Mouse (Mus musculus) large intestine, adult 2 months (tissue): ENCODE data around the gene Cip2a. TPM values are rescaled to one million over a fixed set of nuclear protein-coding genes. Genes with fewer than 3 reads are reported as not detected.

Experiments
- DNase-seq: peaks from one replicate; pipeline ENCODE4 v3.0.0-alpha.2; 2012; ENCODE audit warnings: low read depth, low spot score
- WGBS: fragments of 180-500 bp; shearing (Covaris S2); methylation state at CpG from one replicate; pipeline ENCODE4 v1.1.7; 2018; 5-methylcytosine and 5-hydroxymethylcytosine counted together
- polyA plus RNA-seq: library from polyadenylated mRNA; depleted of rRNA; stranded (reverse); fragments of >200 nt; gene quantifications from 2 replicates; pipeline ENCODE4 v1.2.3, GENCODE M21; 2012; rRNA removed

Cip2a gene
- polyA plus RNA-seq, result 2.4 and 4.8 TPM in 2 replicates

GRCm38 (mm10) chr16:48993559-48994342 is at the start of gene Cip2a, which contains the start of gene Dzip3:
Cip2a (plus strand) TSS chr16:48994185.
Dzip3 (minus strand) TSS chr16:48994165.
- peak; percentile 52 for DNase-seq
- under 1% methylated on average over 74 of the region's 74 CpGs for WGBS

DNA sequence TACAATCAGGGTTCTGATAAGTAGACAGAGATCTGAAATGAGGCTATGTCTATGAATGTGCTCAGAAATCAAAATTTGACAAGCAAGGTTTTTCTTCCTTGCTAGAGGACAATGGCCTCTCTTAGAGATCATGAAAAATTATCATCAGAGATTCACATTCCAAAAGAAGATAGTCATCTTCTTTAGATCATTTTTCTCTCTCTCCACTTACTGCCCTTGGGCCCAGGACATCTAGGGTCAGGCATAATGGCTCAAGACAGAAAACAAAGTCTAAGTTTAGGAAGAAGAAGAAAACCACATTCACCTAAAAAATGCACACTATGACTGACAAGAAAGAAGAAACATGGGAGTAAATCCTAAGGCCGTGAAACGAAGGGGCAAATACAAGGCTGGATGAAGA is 21.0 kb upstream of the Cip2a start:
- no peak for DNase-seq
- over 99% methylated on average over 2 of the region's 2 CpGs for WGBS

- DNase-seq, result no peak
- 95% methylated on average over 1 of the region's 1 CpGs for WGBS
Observed at GRCm38 (mm10) chr16:48973548-48973947, 20.4 kb upstream of the Cip2a start.

DNA sequence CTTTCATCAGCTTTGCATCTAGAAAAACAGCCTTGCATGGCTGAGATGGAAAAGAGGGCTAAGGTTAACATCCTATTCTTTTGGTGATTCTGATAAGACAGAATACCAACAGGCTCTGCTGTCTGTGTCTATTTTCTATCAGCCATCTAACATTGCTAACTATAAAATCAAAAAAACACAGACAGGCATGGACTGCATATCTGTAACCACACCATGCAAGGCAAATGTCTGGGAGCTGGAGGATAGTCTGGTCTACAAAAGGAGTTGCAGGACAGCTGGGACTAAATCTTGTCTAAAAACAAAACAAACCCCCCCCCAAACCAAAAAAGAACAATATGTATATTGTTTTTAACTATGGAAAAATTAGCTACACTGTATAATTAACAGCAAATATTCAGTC is 14.0 kb upstream of the Cip2a start:
- no peak for DNase-seq

DNA sequence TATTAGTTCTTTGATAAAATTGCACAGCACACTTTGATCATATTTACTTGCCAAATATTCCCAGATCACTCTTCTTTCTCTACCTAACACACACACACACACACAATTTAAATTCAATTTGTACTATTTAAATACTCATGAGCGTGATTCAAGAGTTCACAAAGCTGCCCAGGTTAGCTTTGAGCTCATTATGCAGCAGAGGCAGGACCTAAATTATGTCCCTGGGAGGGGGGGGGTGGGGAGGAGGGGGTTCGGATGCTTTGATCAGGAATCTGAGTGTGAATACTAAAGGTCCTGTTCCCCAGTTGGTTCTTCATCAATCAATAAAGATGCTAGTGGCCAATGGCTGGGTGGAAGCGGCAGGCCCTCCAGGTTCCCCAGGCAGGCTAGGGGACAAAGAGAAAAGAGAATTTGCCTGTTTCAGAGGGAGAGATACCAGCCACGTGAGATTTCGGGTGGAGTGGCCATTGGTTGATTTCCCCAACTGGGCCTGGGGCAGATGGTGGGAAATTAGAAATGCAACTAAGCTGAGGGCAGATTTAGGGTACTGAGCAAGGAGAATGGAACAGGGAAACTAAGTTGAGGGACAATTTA is 8.9 kb upstream of the Cip2a start:
- DNase-seq, result no peak
- WGBS, result 78% methylated on average over 5 of the region's 5 CpGs

GRCm38 (mm10) chr16:48989700-48990099 is 4.3 kb upstream of the Cip2a start:
- no peak for DNase-seq

DNA sequence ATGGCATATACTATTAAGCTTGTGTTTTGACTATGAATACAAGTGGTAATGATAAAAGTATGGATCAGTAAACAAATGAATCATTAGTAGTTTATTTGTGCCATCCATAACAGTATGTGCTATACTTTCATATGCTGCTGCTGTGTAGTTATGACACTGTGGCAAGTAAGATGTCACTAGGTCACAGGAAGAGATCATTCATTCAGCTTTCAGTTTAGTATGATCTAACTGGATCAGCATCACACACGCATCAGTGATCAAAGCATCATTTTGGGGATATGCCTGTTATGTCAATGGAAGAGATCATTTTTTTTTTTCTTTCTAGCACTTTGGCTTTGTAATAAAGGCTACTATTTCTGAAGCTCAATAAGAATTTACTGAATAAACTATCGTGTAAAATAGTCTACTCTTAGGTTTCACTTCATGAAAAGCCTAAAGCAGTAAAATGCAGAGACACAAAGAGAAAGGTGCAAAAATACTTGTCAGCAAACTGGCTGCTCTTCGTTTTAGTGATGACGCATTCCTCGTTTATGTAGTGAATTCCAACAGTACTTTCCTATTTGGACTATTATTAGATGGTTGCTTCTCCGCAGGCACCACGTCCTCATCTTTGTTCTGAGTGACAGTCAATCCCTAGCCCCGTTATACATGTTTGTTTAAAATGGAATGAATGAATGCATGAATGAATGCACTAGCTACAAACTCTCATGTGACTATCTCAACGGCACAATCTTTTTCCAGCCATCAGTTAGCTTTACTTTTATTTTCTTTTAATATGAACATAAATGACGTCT is 1.4 kb upstream of the Cip2a start:
- WGBS, result 15% methylated on average over 10 of the region's 10 CpGs
- no peak for DNase-seq

- under 1% methylated on average over 9 of the region's 9 CpGs for whole genome bisulfite sequencing
- DNase-seq, result no peak
Observed at GRCm38 (mm10) chr16:48993231-48993558, 790 bp upstream of the Cip2a start.

DNA sequence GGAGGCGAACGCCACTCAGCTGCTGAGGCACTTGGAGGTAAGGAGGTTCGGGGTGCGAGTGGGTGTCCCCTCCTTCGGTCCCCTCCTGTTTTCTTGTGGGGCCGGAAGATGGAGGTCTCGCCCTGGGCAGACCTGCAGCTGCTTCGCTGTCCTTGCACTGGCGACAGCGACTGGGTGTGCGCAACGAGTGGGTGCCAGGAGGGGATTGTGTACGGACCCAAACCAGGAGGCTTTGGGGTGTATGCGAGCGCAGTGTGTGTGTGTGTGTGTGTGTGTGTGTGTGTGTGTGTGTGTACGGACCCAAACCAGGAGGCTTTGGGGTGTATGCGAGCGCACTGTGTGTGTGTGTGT is 333 bp downstream of the Cip2a start:
- WGBS, result under 1% methylated on average over 18 of the region's 18 CpGs
- DNase-seq, result no peak

DNA sequence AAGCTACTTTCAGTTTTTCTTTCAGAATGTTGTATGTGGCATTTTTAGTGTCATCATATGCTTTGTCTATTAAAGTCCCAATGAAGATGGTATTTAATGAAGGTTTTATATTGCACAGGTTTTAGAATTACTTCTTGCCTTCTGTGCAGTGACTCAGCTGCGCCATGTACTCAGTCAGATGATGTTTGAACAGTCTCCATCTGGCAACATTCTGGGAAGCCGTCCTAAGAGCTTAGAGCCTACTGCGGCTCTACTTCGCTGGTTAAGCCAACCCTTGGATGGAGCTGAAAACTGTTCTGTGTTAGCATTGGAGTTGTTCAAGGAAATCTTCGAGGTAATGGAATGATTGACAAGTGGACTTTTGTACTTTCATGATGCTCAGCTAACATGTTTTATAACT is 10.2 kb downstream of the Cip2a start:
- DNase-seq, result no peak
- WGBS, result 80% methylated on average over 5 of the region's 5 CpGs

DNA sequence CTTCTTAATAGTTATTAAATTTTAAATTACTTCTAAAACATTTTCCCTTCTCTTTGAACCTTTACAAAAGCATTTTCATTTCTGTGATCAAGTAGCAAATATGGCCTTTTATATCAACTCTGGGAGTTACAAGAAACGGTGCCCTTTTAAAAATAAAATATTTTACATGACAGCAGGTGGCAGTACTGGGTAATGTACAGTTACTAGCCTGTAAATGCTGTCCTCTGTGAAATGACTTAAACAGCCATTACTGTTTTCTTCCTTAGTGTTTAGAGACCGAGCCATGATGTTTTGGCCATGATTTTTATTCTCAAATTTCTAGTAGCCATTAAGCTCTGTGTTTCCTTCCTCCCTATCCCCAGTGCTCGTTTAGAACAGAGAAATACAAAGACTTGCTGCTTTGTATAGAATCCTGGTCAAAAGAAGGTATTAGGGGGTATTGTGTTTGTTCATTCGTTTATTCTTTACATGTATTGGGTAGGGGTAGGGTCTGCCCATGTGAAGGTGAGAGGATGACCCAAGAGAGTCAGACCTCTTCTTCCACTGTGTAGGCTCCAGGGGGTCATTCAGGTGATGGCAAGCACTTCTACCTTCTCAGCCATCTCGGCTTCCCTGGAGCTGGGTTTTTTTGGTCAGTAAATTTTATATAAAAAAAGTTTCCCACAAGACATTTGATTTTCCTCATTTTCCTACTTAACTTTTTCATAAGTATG is 22.8 kb downstream of the Cip2a start:
- DNase-seq, result no peak
- 68% methylated on average over 5 of the region's 5 CpGs for WGBS

GRCm38 (mm10) chr16:49035852-49036251 is 41.9 kb downstream of the Cip2a start:
- 75% methylated on average over 4 of the region's 4 CpGs for WGBS
- no peak for DNase-seq

GRCm38 (mm10) chr16:49037771-49038170 is 43.8 kb downstream of the Cip2a start:
- WGBS, result 72% methylated on average over 4 of the region's 4 CpGs
- DNase-seq, result no peak

GRCm38 (mm10) chr16:49040554-49041221 is 46.7 kb downstream of the Cip2a start:
- WGBS, result 73% methylated on average over 3 of the region's 3 CpGs
- no peak for DNase-seq

- no peak for DNase-seq
Observed at GRCm38 (mm10) chr16:49049214-49049613, 55.2 kb downstream of the Cip2a start.

DNA sequence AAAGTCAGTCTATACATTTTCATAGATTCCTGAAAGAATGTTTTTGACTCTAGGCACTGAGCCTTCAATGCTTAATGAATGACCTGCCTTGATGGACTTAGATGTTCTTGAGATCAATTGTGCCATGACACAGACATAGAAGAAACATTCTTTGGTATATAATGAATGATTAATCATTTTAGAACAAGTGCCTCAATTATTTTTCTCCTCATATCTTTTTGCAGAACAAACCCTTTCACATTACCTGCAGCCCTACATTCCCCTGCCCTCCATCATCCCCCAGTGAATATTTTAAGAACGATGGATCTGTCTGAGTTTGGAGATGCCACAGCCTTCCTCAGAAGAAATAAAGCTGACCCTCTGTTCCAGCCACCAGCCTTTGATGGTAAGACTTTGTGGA is 63.2 kb downstream of the Cip2a start, which contains the start of gene Myh15:
Gene Myh15, plus strand, starts transcription at position 301 of the 400 bp plus-strand sequence.
- WGBS, result 87% methylated on average over 1 of the region's 1 CpGs
- no peak for DNase-seq
